Mouse (Mus musculus): ENCODE measurements at regions not wholly inside any gene's neighbourhood (a gene's known extent, or its start where the extent isn't known, plus 50 kb on each side); places are given as distances from the start of the nearest gene placed in this dataset.
A peak's percentile ranks its signal among the peaks of the same experiment; 100 is the strongest.

DNA sequence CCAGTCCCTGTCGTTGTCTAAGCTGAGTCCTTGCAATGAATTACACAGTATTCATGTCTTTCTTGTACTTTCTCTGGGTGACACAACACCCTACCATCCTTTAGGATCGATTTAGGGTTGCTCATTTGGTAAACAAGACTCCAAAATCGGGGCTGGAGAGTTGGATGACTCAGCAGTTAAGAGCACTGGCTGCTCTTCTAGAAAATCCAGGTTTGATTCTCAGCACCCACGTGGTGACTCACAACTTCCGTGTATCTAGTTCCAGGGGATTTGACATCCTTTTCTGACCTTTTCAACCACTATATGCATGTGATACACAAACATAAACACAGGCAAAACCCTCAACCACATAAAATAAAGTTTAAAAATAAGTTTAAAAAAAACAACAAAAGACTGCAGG is 250.0 kb upstream of the Prok2 start:
- no peak for DNase-seq

DNA sequence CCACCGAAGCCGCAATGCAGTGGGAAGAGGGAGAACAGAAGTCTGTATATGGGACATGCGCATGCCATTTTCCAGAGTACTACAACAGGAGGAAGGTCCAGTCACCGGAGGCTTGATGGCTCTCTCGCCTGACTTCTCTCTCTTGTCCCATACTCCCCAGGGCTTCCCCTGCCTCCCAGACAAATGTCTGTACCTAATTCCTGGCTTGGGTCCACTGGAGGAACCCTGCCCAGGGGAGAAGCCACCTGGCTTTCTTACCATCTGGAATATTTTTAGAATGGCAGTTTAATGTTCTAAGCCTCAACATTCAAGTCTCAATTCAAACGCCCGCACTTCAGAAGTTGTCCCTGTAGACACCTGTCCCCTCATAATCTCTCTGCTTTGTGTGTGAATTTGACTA is 249.3 kb upstream of the Prok2 start:
- no peak for DNase-seq

DNA sequence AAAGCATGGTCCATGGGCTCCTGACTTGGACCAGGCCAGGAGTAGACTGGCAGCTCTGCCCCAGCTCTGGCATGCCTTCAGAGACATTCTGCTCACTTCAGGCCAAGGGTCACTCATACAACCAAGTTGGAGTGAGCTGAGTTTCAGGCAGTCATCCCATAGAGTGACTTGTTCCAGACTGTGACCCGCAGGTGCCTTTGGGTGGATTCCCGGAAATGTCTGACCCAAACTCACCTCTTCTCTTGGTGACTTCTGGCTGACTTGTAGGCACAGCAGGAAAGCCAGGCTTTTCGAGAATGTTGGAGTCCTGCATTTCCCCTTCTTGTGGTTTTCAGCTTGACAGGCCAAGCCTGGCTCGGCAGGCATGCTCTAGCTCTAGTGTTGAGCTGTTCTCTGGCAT is 248.3 kb upstream of the Prok2 start:
- DNase-seq, result no peak

DNA sequence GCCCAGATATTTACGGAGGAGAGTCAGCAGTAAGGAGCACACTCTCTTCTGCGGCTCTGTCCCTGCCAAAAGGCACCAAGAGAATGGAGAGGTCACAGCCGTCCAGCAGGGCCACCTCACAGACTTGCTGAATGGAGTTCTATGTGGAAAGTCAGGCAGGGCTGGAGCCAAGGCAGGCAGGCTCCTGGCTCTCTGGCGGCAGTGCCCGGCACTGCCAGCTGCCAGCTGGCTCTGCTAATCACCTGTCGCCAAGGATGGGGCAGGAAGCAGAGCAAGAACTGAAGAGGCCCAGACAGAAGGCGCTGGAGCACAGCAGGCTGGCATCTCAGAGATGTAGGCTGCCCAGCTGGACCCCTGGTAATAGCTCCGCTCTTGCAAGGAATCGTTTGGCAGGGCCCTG is 245.2 kb upstream of the Prok2 start:
- peak; percentile 77 for DNase-seq

DNA sequence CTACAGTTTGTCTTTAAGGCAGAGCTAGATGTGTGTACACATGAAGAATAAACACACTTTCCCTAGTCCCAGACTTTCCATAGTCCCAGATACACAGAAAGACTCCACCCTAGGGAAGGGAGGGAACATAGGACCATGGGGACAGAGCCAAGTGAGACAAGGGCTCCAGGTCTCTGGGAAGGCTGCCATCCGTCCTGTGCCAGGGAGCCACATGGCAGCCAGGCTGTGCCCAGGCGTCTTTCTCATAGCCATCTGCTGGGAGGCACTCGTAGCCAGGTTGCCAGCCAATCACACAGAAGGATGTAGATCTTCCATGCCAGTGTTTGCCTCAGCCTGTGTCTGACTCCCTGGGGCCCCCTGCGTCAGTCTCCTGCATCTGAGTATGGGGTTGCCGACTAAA is 242.7 kb upstream of the Prok2 start:
- DNase-seq, result peak; percentile 99

DNA sequence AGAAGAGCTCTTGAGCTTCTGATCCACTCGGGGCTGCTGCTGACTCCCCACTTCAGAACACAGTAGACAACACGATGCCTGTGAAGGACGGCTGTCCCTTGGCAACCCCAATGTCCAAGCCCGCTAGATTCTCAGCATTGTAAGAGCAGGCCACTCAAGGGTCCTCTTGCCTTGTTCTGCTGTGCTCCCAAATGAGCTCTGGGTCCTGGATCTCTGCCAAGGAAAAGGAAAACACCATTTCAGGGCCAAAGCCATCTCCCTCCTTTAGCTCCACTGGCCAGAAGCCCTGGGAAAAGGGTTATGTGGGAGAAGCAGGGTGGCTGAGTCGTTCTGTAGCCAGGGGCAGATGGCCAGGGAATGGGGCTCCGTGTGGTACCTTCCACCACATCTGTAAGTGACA is 241.3 kb upstream of the Prok2 start:
- DNase-seq, result no peak

DNA sequence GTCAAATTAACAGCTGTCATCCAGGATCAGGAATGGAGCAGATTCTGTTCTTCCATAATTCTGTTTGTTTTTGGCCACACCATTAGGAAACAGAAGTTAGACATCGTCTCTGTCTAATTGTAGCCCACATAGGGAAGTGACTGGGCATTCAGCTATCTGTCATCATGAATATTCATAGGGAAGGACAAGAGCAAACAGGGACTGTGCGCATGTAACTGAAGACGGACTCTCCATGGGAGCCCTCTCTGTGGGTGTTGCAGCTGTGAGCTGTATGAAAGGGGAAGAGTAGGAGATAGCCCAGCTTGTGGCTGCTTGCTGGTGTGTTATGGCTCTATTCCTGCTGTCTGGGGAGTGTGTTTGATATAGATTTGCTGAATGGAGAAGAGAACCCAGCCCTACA is 238.3 kb upstream of the Prok2 start:
- no peak for DNase-seq

DNA sequence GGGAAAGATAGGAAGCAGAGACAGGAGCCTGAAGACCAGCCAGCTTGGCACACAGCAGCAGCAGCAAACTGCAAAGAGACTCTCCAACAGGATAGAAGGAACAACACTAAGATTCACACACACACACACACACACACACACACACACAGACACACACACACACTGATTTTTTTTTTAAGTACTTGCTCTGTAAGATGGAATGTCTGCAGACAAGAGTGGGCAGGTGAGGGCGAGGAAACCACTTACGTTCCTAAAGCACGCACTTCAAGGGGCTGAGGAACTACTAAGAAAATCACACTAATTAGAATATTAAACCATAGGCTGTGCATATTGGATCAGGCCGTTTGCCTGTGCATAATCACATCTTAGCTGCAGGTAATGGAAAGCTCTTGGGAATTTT is 237.8 kb upstream of the Prok2 start:
- DNase-seq, result no peak

DNA sequence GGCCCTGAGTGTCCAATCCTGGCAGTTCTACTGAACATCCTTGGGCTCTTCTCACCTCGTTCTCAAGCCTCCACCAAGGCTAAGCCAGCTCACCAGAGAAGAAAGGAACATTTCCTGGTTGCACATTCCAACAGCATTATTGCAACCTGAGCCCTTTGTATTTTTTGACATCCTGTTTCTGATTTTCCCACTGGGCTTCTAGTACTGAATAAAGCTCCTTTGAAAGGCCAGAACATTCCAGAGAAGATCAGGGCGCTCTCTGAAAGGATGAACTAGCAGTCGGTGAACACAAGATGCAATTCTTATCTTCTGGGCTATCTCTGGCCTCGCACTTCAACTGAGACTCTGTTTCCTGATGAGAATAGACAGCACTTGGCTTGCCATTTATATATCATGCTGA is 233.2 kb upstream of the Prok2 start:
- no peak for DNase-seq

DNA sequence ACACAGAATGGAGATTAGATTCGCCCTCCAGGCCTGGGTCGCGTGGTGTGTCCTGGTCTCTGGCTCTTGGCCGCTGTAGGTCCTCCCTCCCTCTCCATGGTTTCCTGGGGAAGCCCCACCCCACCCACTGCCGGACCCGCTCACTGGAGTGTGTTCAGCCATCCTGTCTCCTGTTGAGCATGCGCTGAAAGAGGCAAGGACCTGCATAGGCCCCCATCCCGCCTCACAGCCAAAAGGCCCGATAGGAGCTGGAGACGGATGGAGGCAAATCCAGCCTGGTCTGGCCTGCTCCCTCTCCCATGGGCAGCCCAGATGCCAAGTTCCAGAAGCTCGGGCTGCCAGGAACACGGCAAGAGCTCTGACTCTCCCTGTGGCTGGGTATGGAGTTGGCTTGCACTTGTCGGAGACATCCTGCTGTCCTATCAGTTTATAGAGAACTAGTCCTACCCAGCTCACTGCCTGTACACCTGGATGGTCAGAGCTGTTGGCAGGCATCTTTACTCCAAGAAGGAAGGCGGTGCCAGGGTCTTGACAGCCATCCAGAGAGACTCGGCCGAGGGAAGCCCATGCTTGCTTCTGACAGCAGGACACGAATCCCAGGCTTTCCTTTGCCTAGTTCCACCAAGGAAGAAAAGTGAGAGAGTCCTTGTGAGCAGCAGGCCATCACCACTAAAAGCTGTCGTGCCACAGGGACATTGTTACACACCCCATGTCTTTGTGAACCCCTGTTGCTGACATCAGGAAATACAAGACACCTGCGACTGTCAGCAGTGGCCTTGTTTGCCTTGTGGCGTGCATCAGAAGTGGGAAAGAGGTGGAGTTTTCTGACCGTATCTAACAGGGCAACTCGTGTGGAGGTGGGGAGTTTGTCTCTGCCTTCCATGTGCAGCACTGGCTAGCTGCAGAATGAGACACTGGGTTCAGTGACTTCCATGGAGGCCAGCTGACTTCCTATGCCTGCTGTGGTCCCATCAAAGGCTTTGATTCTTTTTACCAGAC is 228.9 kb upstream of the Prok2 start:
- no peak for DNase-seq

DNA sequence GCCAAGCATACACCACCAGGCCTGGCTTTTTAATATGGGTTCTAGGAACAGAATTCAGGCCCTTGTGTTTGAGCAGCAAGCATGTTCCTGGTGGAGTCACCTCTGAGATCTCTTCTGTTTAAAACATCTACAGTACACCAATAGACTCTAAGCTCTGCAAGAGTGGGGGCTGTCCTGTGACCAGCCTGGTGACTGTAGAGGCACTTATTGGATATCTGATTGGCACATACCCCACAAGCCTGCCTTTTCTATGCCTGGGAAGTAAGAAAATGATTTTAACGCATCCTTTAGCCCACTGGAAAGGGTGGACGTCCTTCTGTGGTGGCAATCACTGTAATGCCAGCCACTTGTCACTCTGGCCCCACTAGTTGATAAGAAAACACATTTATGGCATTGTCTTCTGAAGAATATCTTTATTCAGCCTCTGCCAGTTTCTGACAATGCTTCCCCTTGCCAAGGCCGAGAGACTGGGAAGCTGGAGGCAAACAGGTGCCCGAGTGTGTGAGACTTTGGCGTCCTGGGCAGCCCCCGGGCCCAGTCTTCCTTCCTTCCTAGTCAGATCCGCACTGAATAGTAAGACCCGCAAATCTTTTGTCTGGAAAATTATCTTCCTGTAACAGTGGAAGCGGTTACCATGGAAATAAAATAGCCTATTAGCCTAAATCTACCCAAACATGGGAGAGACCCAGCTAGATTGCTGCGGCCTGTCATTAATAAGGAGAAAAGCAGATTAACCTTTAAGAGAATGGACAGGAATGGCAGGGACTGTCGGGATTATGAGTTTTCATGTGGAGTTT is 228.0 kb upstream of the Prok2 start:
- DNase-seq, result no peak

DNA sequence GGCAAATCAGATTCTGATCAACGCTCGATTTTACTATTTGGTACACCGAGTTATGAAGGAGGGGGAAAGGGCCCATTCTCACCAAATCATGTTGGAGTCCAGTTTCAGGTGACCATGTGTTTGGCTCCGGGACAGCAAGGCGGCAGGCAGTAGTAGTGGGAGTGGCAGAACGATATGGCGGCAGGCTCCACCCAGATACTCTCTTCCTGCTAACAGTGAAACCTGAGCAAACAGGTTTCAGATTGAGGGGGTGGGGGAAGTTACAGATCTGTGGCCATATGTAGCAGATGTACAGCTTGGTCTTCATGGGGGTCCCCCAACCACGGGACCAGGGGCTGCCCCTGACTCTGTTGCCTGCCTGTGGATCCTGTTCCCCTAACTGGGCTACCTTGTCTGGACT is 224.6 kb upstream of the Prok2 start:
- no peak for DNase-seq

DNA sequence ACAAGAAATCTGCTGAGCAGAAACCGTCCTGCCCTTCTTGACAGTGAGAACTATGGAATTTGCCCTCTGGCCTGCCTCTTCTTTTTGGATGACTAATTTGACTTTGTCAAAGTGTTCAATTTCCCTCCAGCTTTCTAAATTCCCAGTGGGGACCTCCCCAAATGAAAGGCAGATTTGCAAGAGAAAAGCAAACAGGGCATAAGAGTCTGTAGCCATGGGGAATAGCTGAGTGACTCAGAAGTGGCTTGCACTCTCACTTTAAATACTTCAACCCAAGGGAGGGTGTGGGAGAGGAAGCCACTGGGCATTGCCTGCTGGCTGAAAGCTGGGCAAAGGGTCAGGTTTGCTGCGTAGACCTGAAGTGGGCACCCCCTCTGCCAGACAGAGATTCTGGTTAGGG is 220.7 kb upstream of the Prok2 start:
- DNase-seq, result no peak

DNA sequence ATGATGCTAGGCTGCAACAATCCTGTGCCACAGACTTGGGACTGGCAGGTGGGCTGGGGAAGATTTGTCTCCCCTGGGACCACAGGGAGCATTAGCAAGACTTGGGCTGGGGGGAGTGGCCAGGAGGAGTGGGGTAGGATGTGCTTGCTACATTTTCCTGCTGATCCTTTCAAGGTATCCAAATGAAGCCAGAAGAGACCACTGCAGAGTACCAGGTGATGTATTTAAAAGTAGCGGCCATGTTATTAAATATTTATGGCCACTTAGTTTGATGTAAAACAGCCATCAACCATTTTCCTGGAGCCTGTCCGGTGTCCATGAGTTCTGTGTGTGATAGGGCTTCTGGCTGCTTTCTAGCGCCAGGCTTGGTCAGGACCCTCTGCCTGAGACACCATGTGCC is 220.3 kb upstream of the Prok2 start:
- DNase-seq, result no peak

DNA sequence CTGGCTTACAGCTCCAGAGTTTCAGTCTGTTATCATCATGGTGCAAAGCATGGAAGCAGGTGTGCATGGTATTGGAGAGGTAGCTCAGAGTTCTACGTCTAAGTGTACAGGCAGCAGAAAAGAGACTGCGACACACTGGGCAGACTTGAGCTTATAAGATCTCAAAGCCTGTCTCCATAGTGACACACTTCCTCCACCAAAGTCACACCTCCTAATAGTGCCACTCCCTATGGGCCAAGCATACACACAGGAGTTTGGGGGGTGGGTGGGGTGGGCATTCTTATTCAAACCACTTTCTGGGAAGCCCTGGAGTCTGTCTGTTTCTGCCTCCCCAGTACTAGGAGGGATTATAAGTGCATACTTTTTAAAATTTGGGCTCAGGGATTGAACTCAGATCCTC is 219.5 kb upstream of the Prok2 start:
- DNase-seq, result no peak

DNA sequence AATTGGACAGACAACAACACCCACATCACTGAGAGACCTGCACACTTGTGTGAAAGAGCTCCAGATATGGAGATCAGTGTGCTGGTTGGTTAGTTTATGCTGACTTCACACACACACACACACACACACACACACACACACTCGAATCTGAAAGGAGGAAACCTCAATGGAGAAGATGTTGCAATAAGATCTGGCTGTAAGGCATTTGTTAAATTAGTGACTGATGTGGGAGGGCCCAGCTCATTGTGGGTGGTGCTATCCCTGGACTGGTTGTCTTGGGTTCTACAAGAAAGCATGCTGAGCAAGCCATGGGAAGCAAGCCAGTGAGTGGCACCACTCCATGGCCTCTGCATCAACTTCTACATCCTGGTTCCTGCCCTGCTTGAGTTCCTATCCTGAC is 216.8 kb upstream of the Prok2 start:
- DNase-seq, result no peak

DNA sequence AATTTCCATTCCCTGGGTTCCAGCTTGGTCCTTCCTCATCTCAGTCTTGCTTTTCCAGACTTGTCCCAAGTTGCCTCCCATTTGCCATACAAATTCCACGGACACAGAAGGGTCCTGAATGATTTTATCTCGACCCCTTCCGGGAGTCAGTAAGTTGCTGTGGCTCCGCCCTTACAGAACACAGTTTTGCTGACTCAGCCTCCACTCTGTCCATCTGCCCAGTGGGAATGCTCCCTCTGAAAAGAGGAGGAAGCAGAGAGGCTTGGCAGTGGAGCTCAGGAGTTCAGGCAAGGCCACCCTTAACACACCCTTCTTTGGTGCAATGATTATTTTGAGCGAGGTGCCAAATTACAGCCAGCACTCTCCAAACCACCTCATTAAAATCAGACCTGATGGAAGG is 213.9 kb upstream of the Prok2 start:
- DNase-seq, result no peak

DNA sequence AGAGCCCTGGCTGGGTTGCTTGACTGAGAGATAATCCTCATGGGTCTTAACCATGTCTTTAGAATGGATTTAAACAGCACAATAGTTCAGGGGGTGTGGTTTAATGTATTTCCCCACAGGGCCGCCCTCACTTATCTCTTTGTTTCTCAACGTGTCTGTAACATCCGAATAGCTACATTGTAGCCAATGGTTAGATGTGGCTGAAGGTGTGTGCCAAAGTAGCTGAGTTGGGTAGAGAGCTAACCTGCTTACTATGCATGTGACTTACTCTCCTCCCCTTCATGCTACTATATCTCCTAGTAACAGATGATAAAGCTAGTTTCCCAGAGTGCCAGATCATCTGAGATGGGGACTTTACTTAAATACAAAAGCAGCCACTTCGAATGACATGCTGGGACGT is 213.2 kb upstream of the Prok2 start:
- DNase-seq, result no peak

DNA sequence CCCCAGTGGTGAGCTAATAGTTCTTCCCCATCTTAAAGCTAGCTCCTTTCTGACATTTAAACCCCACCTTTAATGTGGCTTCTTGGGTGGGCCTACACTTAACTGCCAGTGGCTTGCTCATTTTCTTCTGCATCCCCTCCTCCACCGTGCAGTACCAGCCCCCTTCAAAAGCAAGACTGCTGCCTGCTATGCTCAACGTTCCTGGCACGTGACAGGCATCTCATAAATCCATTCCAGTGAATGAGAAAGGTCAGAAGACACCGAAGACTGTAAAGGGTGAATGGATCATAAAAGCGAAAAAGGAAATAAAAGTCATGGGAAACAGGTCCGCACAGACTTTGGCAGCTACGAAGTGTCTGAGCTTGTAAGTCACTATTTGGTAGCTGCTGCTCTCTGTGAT is 212.8 kb upstream of the Prok2 start:
- no peak for DNase-seq

DNA sequence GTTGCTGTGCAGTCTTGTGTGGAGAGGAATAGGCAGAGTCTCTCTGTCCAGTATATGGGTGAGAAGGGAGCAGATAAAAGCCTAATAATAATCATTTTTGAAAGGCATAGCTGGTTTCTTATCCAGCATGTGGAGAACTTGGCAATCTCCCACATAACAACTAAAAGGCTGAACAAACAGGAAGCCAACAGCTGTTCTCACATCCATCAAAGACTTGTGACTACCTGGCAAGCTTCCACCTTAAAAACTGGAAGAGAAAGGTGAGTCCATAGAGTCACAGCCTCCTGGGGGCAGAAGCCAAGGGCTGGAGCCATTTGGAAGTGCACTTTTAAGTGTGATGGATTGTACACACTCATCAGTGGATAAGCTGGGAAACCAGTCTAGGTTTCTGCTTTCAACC is 210.5 kb upstream of the Prok2 start:
- DNase-seq, result no peak

DNA sequence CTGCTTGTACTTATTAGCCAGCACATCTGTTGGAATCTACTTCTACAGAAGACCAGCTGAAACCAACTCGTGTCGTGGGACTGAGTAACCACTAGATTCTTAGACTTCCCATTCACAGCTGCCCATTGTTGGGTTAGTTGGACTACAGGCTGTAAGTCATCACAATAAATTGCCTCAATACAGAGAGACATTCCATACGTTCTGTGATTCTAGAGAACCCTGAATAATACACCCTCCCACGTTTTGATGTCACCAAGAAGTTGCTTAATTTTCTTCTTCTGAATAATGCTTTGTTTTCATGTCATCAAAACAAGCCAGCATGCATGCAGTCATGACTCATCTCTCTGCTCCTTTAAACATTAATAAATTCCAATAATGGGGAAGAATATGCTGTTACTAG is 209.2 kb upstream of the Prok2 start:
- DNase-seq, result no peak

DNA sequence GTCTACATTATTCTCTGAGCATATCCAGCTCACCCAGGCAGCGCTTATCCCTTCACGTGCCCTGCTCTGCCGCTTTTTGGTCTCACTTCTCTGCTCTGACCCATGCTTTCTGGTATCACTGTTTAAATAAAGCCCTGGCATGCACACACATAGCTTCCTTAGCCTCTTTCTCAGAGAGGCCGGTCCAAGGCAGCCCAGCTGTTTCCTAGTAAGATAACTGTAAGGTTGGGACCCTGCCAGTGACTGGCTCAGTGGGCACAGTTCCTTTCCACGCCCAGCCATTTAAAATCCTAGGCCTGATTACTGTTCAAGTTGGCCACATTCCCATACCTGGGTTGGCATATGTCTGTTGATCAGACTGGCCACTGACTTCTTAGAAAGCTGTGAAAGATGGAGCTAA is 208.2 kb upstream of the Prok2 start:
- no peak for DNase-seq

DNA sequence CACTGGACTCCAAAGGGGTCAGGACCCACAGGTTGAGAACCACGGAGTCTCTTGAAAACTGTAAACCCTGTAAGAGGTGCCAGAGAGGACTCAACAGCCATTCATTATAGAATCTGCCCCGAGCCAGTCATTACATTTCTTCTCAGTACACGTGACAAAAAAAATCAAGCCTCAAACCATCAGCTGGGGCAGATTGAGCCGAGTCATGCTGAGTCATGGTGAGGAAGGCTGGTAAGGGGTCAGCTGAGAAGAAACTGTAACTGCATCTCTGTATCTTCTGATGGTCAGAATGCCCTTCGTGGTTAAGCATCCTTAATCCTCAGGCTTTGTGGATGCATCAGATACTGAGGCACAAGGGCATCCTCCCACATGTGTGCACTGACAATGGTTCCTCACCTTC is 207.2 kb upstream of the Prok2 start:
- DNase-seq, result no peak

DNA sequence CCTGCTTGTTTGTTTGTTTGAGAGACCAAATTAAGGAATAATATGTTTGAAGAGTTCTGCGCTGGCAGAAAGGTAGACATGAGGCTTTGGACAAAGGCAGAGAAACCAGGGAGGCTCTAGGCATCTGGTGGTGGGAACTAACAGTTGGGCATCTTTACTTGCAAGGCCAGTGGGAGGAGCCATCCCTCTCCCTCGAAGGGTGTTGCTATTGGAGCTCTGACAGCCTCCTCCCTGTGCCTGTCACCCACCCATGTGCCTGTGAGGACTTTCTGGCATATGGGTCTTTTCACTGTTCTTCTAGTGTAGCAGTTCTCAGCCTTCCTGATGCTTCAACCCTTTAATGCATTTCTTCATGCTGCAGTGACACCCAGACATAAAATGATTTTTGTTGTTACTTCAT is 206.7 kb upstream of the Prok2 start:
- no peak for DNase-seq
